Mouse (Mus musculus): ENCODE data around the gene Ccl17. TPM values are rescaled to one million over a fixed set of nuclear protein-coding genes. Genes with fewer than 3 reads are reported as not detected.

Gene Ccl17
- total RNA-seq, 2 experiments from 2014 or later = not detected

Other genes starting within 250 kb of the Ccl17 start
- 10 to 100 TPM; 12.9 to 14.9 TPM for gene Rspry1, start 208.5 kb upstream of the Ccl17 start, total RNA-seq (2021)
- gene Fam192a, start 208.5 kb upstream of the Ccl17 start, total RNA-seq (2021) = 10 to 100 TPM; 18.7 to 20.4 TPM
- 10 to 100 TPM; 90.8 to 90.9 TPM for gene Arl2bp, start 143.9 kb upstream of the Ccl17 start, total RNA-seq (2021)
- under 1 TPM; 0.61 to 0.86 TPM for gene Pllp, start 114.2 kb upstream of the Ccl17 start, total RNA-seq (2021)
- under 1 TPM in 1 of 2 experiments, not detected in 1; 0.90 TPM for gene Ccl22, start 64.9 kb upstream of the Ccl17 start, total RNA-seq (2021)
- gene Cx3cl1, start 38.4 kb upstream of the Ccl17 start, total RNA-seq (2021) = 1 to 10 TPM; 2.8 to 3.2 TPM
- gene Coq9, start 27.9 kb downstream of the Ccl17 start, total RNA-seq (2021) = 100 to 1,000 TPM; 400 to 427 TPM
- gene Ciapin1, start 27.9 kb downstream of the Ccl17 start, total RNA-seq (2021) = 10 to 100 TPM; 76.8 to 92.4 TPM
- 10 to 100 TPM; 65.4 to 65.8 TPM for gene Polr2c, start 47.0 kb downstream of the Ccl17 start, total RNA-seq (2021)
- 10 to 100 TPM; 23.3 to 26.5 TPM for gene Dok4, start 65.9 kb downstream of the Ccl17 start, total RNA-seq (2021)
- 10 to 100 TPM; 10.8 to 10.9 TPM for gene Ccdc102a, start 107.6 kb downstream of the Ccl17 start, total RNA-seq (2021)
- gene Adgrg5, start 113.2 kb downstream of the Ccl17 start, total RNA-seq (2021) = under 1 TPM; 0.22 to 0.50 TPM
- gene Adgrg1, start 164.3 kb downstream of the Ccl17 start, total RNA-seq (2021) = 10 to 100 TPM; 59.3 to 73.3 TPM
- gene Adgrg3, start 207.2 kb downstream of the Ccl17 start, total RNA-seq (2021) = 1 to 10 TPM; 1.5 TPM
- gene Drc7, start 244.7 kb downstream of the Ccl17 start, total RNA-seq (2021) = under 1 TPM in 1 of 2 experiments, not detected in 1; 0.31 TPM

Measured in heart, postnatal 14 days (tissue).